Mouse (Mus musculus): ENCODE results near the gene Krt76. TPM values are rescaled to one million over a fixed set of nuclear protein-coding genes. Genes with fewer than 3 reads are reported as not detected.

Krt76 gene
- not detected in 2 replicates for total RNA-seq (2014; rRNA removed)
- polyA plus RNA-seq (2012; rRNA removed), result not detected in 2 replicates

DNA sequence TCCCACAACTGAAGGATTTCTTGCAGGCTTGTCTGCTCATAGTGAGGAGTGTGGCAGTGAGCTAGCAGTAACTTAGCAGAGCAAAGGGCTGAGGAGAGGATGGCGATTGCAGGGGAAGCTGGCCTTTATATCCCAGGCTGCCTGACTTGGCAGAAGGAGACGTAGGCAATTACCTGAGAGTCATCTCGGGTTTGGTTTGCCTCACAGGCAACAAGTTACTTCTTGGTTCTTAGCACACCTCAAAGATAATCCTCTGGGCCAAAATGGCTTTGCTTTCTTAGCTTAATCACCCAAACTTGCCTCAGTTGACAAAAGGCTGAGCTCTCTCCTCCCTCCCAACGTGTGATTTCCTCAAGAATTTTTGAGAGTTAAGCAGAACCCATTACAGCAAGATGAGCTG, at the start of gene Krt76:
Gene Krt76, minus strand, starts transcription at position 101 of the 400 bp plus-strand sequence.
- H3K4me1 ChIP-seq (ENCODE audit: control insufficient read depth, insufficient read depth, low read length), result no peaks in the 10 kb centered on the region
- TF ChIP-seq POLR2A (IDR thresholded peaks at IDR 0.05; ENCODE audit: extremely low read depth, insufficient read depth, low read length) (no peak), CTCF (IDR thresholded peaks at IDR 0.05; ENCODE audit: low read depth, low read length) (no peak)
- H3K27ac ChIP-seq (replicated peaks; ENCODE audit: insufficient read depth, low read depth, low read length), result no peak within 1 kb of the TSS
- H3K36me3 ChIP-seq (ENCODE audit: control insufficient read depth, insufficient read depth, low read length), result no peaks in the 10 kb centered on the region
- 67% methylated on average over 4 of the region's 4 CpGs for WGBS
- H3K27me3 ChIP-seq (ENCODE audit: control insufficient read depth, insufficient read depth, low read length), result no peaks in the 10 kb centered on the region; the same call in 1 of the 2 replicates
- no peak for DNase-seq (ENCODE audit: extremely low read depth, low read depth, low spot score)
- no peaks in the 10 kb centered on the region for H3K79me2 ChIP-seq (ENCODE audit: control insufficient read depth, insufficient read depth, low read length)
- no peak within 1 kb of the TSS for H3K9ac ChIP-seq (ENCODE audit: low read depth, low read length)
- no peak within 1 kb of the TSS for H3K4me3 ChIP-seq (ENCODE audit: insufficient read depth, low read depth, low read length)

DNA sequence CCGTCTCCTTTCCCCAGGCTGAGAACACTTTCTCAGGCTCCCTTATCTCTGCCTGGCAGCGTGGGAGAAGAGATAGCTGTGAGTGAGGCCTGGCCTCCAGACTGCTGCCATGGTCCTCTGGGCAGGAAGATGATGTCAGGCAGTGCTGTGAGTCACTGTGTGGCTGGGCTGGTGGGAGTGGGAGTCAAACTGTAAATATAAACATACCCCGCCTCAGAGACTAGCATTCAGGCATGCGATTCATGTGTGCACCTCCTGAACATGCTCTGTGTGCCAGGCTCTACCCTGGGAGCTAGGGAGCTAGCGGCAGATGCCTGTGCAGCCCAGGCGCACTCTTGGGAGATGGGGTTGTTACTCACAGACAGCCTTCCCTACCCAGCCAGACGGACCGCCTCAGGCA, 49.2 kb upstream of the Krt76 start:
- H3K27ac ChIP-seq (replicated peaks; ENCODE audit: insufficient read depth, low read depth, low read length), result no peak overlapping the region
- DNase-seq (ENCODE audit: extremely low read depth, low read depth, low spot score), result no peak
- no peaks in the 10 kb centered on the region for H3K36me3 ChIP-seq (ENCODE audit: control insufficient read depth, insufficient read depth, low read length)
- WGBS, result 76% methylated on average over 8 of the region's 8 CpGs
- H3K27me3 ChIP-seq (ENCODE audit: control insufficient read depth, insufficient read depth, low read length), result no peaks in the 10 kb centered on the region
- H3K9ac ChIP-seq (ENCODE audit: low read depth, low read length), result no peak overlapping the region
- no peak overlapping the region for H3K4me3 ChIP-seq (ENCODE audit: insufficient read depth, low read depth, low read length)
- peaks cover 5% of the 10 kb centered on the region; the same call in 1 of the 2 replicates for H3K4me1 ChIP-seq (ENCODE audit: control insufficient read depth, insufficient read depth, low read length)
- H3K79me2 ChIP-seq (ENCODE audit: control insufficient read depth, insufficient read depth, low read length), result no peaks in the 10 kb centered on the region
- TF ChIP-seq POLR2A (IDR thresholded peaks at IDR 0.05; ENCODE audit: extremely low read depth, insufficient read depth, low read length), result no peak
- no peak for TF ChIP-seq CTCF (IDR thresholded peaks at IDR 0.05; ENCODE audit: low read depth, low read length)

DNA sequence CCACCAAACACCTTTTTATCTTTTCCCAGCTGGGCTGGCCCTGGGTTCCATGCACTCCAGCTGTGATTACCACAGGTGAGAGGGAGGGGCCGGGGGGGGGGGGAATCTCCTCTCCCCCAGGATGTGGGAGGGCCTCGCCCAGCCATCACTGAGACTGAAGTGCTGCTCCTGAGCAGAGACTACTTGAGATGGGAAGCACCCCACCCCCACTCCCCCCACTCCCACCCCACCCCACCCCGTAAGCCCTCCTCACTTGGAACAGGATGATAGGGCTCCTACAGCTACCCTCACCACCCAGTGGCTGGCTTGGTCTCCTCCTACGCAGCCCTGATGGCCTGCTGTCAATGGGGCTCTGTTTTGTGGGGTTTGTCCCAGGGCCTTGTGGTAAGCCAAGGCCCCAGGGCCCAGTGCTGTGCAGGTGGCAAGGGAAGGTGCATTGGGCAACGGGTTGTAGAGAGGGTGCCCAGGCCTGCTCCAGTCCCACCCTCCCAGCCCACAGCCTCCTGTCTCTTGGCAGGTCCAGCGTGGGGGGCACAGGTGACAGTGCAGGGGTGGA, 47.6 kb upstream of the Krt76 start, which contains the start of gene Krt79:
Gene Krt79, minus strand, starts transcription at position 51 of the 556 bp plus-strand sequence.
- Histone ChIP-seq H3K27ac (replicated peaks; ENCODE audit: insufficient read depth, low read depth, low read length) (no peak within 1 kb of the TSS), H3K27me3 (ENCODE audit: control insufficient read depth, insufficient read depth, low read length) (no peaks in the 10 kb centered on the region), H3K4me1 (ENCODE audit: control insufficient read depth, insufficient read depth, low read length) (peaks cover 5% of the 10 kb centered on the region; the same call in 1 of the 2 replicates), H3K9ac (ENCODE audit: low read depth, low read length) (no peak within 1 kb of the TSS), H3K4me3 (ENCODE audit: insufficient read depth, low read depth, low read length) (no peak within 1 kb of the TSS), H3K36me3 (ENCODE audit: control insufficient read depth, insufficient read depth, low read length) (no peaks in the 10 kb centered on the region), H3K79me2 (ENCODE audit: control insufficient read depth, insufficient read depth, low read length) (no peaks in the 10 kb centered on the region)
- TF ChIP-seq POLR2A (IDR thresholded peaks at IDR 0.05; ENCODE audit: extremely low read depth, insufficient read depth, low read length) (no peak), CTCF (IDR thresholded peaks at IDR 0.05; ENCODE audit: low read depth, low read length) (no peak)
- no peak for DNase-seq (ENCODE audit: extremely low read depth, low read depth, low spot score)
- WGBS, result 90% methylated on average over 5 of the region's 6 CpGs

- Histone ChIP-seq H3K27me3 (ENCODE audit: control insufficient read depth, insufficient read depth, low read length) (no peaks in the 10 kb centered on the region), H3K4me1 (ENCODE audit: control insufficient read depth, insufficient read depth, low read length) (peaks cover 5% of the 10 kb centered on the region; the same call in 1 of the 2 replicates), H3K36me3 (ENCODE audit: control insufficient read depth, insufficient read depth, low read length) (no peaks in the 10 kb centered on the region), H3K4me3 (ENCODE audit: insufficient read depth, low read depth, low read length) (no peak overlapping the region), H3K9ac (ENCODE audit: low read depth, low read length) (no peak overlapping the region), H3K27ac (replicated peaks; ENCODE audit: insufficient read depth, low read depth, low read length) (no peak overlapping the region), H3K79me2 (ENCODE audit: control insufficient read depth, insufficient read depth, low read length) (no peaks in the 10 kb centered on the region)
- 40% methylated on average over 9 of the region's 9 CpGs for WGBS
- peak; percentile 73 for DNase-seq (ENCODE audit: extremely low read depth, low read depth, low spot score)
- TF ChIP-seq POLR2A (IDR thresholded peaks at IDR 0.05; ENCODE audit: extremely low read depth, insufficient read depth, low read length), result no peak
These were observed 46.0 kb upstream of the Krt76 start for GRCm38 (mm10) chr15:101938600-101939308.

- no peaks in the 10 kb centered on the region for H3K79me2 ChIP-seq (ENCODE audit: control insufficient read depth, insufficient read depth, low read length)
- no peak overlapping the region for H3K4me3 ChIP-seq (ENCODE audit: insufficient read depth, low read depth, low read length)
- H3K27ac ChIP-seq (replicated peaks; ENCODE audit: insufficient read depth, low read depth, low read length), result no peak overlapping the region
- peaks cover 11% of the 10 kb centered on the region for H3K4me1 ChIP-seq (ENCODE audit: control insufficient read depth, insufficient read depth, low read length)
- H3K27me3 ChIP-seq (ENCODE audit: control insufficient read depth, insufficient read depth, low read length), result no peaks in the 10 kb centered on the region
- H3K36me3 ChIP-seq (ENCODE audit: control insufficient read depth, insufficient read depth, low read length), result no peaks in the 10 kb centered on the region
- TF ChIP-seq CTCF (IDR thresholded peaks at IDR 0.05; ENCODE audit: low read depth, low read length), result no peak
- no peak for TF ChIP-seq POLR2A (IDR thresholded peaks at IDR 0.05; ENCODE audit: extremely low read depth, insufficient read depth, low read length)
- no peak for DNase-seq (ENCODE audit: extremely low read depth, low read depth, low spot score)
- no peak overlapping the region for H3K9ac ChIP-seq (ENCODE audit: low read depth, low read length)
- 83% methylated on average over 6 of the region's 6 CpGs for WGBS
These were observed 40.3 kb upstream of the Krt76 start for GRCm38 (mm10) chr15:101933024-101933423.

DNA sequence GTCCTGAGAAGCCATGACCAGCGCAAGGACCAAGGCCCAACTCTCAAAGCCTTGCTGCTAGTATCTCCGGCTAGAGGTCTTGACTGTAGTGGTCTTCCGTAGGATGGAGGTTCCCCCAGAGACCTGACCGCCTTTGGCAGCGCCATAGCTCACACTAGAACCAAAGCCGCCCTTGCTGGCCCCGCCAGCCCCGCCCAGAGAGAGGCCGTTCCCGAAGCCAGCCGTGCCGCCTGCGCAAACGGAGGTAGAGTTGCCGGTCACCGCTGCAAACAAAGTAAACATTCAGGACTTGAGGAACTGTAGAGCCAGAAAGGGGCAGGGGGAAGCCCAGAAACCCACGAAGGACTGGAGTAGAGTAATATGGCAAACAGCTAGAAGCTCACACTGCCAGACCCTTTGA, 36.9 kb upstream of the Krt76 start:
- TF ChIP-seq POLR2A (IDR thresholded peaks at IDR 0.05; ENCODE audit: extremely low read depth, insufficient read depth, low read length), result no peak
- no peak for TF ChIP-seq CTCF (IDR thresholded peaks at IDR 0.05; ENCODE audit: low read depth, low read length)
- Histone ChIP-seq H3K27ac (replicated peaks; ENCODE audit: insufficient read depth, low read depth, low read length) (peak overlapping the region; percentile 23; the same call in 1 of the 2 replicates), H3K4me1 (ENCODE audit: control insufficient read depth, insufficient read depth, low read length) (peaks cover 19% of the 10 kb centered on the region), H3K36me3 (ENCODE audit: control insufficient read depth, insufficient read depth, low read length) (no peaks in the 10 kb centered on the region), H3K9ac (ENCODE audit: low read depth, low read length) (peak overlapping the region; percentile 41; the same call in 1 of the 2 replicates), H3K79me2 (ENCODE audit: control insufficient read depth, insufficient read depth, low read length) (no peaks in the 10 kb centered on the region), H3K4me3 (ENCODE audit: insufficient read depth, low read depth, low read length) (peak overlapping the region; percentile 34), H3K27me3 (ENCODE audit: control insufficient read depth, insufficient read depth, low read length) (no peaks in the 10 kb centered on the region)
- peak; percentile 64 for DNase-seq (ENCODE audit: extremely low read depth, low read depth, low spot score)
- 4% methylated on average over 17 of the region's 17 CpGs for WGBS

Data from liver, adult 2 months (tissue).